Mouse (Mus musculus) right cerebral cortex, postnatal 4 days (tissue): ENCODE measurements around the gene Bod1l.
A peak's percentile ranks its signal among the peaks of the same experiment; 100 is the strongest.

Experiments used
- DNase-seq: peaks from one replicate; pipeline ENCODE4 v3.0.0-alpha.2; 2022

Bod1l gene

DNA sequence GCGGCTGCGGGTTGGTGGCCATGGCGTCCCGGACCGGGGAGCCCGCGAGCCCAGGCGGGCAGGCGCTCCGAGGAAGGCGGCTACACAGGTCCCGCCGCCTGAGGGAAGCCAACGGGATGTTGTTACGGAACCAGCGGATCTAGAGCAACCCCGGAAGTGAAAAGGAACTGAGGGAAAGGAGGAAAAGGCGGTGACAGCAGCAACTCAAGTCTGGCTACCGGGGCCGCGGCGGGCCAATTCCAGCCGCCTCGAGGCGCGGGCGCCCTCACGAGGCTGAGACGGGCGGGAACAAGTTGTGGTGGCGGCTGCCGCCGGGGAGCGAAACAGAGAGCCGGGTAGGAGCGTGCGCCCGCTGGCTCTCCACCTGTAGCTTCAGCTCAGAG is at the start of gene Bod1l:
Gene Bod1l, minus strand, starts transcription at position 169 of the 383 bp plus-strand sequence.
- DNase-seq: peak; percentile 95

DNA sequence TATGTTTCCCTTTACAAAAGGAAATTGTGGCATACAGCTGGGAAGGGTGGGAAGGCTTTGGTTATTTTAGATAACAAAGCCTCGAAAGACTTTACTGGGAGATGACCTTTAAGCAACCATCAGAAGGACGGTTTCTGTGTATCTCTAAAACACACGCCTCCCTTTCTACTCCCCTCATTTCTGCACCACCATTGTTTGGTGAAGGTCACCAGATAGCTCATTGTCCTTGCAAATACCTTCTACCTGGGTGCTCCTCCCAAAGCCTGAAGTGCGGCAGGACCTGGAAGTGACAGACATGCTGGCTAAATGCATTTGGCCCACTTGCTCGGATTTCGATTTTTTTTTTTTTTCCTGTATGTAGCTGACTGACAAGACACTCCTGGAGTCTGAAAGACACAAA is 49.2 kb upstream of the Bod1l start:
- no peak for DNase-seq

DNA sequence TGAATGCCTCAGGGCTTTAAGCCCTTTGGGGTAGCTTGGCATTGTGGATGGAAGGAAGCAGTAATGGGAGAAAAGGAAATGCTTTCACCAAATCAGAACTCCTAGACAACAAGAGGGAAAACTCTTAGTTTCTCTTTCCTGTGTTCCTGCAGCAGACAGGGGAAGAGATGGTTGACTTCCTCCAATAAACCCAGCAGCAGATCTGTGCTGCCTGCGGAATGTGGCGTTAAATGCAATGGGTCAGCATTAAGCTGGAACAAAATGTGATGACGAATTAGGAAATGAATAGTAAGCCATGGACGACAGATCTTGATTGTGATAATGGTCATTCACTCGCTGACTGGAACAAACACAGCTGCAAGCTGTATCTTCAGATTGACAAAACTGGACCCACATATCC is 46.8 kb upstream of the Bod1l start:
- no peak for DNase-seq

DNA sequence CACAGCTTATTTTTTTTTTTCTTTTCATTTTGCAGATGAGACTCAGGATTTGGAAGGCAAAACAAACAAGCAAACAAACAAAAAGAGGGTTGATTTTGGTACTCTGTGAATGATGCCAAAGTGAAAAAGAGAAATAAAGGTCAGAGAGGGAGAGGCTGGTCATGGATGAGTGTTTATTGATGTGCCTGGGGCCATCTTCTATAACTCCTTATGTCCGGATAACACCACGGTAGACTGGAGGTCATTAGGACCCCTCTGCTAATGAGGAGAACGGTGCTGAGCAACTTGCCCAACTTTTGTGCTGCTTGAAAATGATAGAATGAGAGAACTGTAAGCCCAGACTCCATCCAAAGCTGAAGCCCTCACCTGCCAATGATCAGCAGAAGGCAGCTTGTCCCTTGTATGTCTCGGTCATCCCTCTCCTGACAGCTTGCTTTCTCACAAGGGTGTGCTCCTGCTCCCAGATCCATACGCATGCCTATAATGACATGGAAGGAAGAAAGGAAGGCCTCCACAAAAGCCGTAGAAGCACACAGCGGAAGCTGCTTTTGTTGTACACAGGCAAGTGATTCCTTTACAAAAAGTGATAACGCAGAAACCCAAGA is 45.2 kb upstream of the Bod1l start:
- DNase-seq: no peak

DNA sequence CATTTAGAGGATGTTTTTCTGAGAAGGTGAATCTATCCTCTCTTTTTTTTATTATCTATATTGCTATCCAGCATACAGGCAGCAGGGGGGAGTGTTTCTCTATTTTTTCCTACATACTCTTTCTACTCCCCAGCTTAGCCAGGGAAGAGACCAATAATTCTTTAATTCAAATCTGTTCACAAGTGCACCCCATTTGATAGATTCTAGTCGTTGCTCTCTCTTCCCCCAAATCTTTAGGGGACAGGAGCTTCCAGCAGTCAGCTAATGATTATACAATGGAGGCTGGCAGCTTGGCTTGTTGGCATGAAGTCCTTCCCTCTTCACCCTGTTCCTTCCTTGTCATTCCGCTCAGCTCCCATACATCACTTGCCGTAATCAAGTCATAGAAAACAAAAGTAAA is 44.7 kb upstream of the Bod1l start:
- DNase-seq: peak; percentile 15

DNA sequence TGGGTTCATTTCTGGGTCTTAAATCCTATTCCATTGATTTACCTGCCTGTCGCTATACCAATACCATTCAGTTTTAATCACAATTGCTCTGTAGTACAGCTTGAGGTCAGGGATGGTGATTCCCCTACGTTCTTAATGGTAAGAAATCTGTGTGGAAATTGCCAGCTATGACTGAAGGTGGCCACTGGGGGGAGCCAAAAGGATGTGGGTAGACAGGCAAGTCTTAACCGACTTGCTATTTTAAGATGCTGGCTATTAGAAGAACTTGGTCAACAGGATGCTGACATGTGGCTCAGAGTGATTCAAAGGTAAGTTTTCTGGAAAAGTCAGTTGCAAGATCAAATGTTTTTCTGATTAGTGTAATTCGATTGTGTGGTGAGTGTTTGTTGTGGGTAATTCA is 43.6 kb upstream of the Bod1l start:
- DNase-seq: peak; percentile 82

DNA sequence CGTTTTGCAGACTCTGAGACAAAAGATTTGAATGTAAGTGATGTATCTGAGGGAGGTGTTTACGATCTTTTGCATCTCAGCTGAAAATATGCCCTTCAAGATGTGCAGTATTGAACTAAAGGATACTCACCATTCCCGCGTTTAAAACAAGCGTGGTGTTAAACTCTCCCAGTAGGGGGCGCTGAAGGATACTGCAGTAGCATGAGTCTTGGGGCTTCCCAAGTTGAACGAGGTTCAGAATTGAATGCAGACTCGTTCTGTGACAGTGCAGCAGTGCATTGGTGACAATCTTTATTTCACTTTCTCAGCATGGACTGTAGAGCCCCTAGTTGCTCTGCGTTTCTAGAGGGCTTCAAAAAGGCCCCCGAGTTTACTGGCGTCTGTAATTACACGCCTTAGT is 40.4 kb upstream of the Bod1l start:
- DNase-seq: peak; percentile 71

DNA sequence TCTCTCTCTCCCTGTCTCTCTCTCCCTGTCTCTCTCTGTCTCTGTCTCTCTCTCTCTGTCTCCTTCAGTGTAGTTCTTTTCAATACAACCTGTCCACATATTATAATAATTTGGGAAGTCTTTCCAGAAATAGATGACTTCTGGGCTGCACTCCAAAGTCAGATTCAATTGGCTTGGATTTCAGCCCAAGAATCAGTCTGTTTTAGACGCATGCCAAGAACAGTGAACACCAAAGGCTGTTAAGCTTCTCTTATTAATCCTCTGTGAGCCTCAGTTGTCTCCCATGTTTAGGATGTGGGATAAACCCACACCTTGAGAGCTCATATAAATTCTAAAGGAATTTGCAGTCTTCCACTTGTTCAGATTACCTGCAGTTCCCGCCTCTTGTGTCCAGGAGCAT is 27.0 kb upstream of the Bod1l start:
- no peak for DNase-seq

DNA sequence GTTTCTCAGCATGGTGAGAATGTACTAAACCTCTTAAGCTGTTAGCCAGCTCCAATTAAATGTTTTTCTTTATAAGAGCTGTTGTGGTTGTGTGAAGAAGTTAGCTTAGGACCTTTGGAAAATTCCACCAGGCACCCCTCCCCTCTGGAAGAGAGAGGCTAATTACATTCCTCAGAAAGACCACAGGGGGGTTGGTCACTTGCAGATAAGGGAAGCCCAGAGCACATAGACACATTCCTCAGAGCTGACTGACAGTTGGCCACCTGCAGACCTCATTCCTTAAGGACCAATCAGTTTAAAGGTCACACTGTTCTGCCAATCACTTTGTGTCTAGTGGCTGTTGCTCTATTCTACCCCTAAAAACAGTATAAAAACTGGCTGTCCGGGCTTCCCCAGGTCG is 11.7 kb upstream of the Bod1l start:
- no peak for DNase-seq

DNA sequence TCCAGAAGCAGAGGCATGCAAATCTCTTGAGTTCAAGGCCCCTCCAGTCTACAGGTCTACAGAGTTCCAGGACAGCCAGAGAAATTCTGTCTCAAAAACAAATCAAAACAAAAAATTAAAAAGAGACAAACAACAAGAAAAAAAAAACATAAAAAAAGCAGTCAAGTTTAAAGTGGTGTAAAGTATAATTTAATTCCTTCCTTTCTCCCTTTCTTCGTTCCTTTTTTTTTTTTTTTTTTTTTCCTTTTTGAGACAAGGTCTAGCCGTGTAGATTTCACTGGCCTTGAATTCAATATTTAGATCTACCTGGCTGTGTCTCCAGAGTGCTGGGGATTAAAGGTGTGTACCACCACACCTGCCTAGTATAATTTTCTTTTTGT is 1.4 kb upstream of the Bod1l start:
- DNase-seq: no peak

DNA sequence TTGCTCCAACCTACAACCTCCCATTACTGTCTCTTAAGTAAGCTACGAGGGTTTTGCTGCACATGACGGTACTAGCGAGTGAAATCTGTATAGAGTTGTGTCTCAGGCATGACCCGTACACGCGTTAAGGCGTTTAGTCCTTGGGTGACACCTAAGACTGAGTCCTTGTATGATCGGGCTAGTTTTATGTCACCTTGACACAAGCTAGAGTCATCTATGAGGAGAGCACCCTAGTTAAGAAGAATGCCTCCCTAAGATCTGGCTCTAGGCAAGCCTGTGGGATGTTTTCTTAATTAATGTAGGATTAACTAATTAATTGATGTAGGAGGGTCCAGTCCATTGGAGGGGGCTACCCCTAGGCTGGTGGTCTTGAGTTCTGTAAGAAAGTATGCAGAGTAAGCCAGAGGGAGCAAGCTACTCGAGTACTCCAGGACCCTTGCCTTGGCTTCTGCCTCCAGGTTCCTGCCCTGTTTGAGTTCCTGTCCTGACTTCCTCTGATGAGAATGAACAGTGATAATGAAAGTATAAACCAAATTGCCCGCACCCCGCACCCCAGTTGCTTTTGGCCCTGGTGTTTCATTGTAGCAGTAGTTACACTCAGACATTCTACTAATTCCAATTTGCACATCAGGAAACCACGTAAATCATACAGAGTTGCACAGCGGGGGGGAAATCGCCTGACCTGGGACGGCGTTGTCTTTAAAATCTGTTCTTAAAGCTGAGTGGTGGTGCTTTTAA is 874 bp upstream of the Bod1l start:
- no peak for DNase-seq

DNA sequence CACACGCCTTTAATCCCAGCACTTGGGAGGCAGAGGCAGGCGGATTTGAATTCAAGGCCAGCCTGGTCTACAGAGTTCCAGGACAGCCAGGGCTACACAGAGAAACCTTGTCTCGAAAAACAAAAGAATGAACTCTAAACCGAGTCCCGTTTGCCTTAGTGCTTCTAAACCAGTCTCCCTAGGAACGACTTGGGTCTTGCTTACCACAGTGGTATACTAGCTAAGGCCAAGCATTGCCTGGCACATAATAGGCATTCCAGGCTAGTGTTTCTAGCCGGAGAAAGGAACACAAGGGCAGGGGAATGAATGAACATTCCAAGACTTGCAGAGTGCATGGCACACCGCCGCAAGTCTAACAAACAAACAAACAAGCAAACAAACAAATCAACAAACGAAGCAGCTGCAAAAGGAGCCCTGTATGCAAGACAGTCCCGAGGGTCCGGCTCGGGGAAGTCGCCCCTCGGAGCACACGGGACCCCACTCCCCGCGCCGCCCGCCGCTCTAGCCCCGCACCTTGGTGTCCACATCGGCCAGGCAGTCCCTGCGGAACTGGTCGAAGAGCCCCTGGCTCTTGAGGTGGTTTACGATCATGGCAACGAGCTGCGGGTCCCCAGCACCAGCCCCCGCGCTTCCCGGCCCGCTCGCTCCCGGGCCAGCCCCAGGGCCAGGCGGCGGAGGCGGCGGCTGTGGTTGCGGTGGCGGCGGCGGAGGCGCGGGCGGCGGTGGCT is 532 bp downstream of the Bod1l start:
- DNase-seq: no peak

DNA sequence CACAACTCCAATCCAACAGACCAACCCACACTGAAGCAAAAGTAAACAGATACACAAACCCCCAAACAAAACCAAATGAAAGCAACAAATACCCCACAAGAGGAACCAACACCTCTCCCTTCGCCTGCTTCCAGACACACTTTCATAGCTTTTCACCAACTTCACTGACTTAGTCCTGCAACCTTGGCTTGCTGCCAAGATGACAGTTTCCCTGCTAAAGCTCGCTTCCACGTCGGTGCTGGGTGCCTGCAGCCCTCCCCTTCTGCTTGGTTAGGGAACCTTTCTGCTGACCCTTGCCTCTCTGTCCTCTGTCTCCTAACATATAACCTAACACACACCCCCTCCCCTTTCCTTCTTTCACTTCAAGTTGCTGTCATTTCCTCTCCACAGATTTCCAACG is 1.4 kb downstream of the Bod1l start:
- no peak for DNase-seq

DNA sequence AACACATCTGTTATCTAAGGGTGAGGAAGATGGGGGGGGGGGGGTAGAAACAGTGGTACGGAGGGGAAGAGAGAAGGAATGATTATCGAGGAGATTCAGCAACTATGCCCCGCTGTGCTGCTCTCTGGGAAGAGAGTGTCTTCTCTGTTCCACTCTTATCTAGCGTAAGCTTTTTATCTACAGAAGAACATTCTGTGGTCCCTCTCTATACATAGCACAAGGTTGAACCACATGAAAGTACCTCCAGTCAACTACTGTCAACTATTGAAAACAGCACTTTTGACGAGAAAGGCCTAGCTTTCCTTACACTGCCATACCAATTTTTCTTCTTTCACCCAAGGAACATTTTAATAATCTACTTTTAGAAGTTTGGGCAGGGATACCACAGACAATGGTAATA is 2.4 kb downstream of the Bod1l start:
- no peak for DNase-seq

DNA sequence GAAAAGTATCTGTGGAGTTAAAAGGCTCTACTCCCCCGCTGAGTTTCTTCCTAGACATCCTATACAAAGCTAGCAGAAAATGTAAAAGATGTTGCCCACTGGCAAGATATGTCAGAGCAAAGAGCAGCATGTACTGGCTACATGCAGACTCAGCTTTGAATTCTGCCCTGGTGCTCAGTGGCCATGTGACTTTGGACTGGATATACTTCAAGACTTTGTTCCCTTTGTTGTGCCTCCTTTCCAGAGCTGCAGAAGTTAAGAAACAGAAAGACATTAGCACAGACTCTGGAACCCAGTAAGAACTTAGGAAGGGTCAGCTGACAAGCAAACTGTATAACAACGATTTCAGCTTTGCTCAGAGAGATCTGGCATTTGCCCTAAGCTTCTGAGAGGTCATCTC is 14.0 kb downstream of the Bod1l start:
- no peak for DNase-seq

DNA sequence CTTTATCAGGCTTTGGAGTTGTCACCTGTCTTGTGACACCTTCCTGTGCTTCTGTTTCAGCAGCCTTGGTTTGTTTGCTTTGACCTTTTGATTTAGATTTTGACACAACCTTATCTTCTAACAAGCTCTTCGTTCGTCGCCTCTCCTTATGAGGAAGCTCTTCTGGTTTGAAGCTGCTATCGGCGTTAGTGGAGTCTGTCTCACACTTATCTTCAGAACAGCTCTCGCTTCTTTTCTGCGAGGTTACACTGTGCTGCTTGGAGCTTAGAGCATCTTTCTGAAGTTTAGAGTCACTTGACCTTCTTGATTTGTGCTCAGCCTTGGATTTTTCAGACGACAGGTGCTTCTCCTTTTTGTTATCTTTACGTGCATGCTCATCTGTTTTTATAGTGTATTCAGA is 23.0 kb downstream of the Bod1l start:
- no peak for DNase-seq

DNA sequence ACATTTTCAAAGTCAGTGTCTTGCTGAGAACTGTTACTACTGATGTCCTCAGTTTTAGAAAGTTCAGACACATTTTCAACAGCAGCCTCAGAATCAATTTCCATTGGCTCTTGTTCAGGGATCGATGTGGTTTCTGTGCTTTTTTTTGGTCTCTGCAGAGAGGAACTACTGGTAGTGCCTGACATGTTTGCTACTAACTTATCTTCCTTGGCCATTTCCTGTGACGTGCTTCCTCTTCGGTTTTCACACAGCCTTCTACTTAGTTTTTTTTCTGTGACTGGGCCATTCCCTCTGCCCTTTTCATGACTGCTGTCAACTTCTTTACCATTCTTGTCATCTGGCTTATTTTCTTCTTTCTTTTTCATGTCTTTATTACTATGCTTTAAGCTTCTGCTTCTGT is 23.6 kb downstream of the Bod1l start:
- no peak for DNase-seq

DNA sequence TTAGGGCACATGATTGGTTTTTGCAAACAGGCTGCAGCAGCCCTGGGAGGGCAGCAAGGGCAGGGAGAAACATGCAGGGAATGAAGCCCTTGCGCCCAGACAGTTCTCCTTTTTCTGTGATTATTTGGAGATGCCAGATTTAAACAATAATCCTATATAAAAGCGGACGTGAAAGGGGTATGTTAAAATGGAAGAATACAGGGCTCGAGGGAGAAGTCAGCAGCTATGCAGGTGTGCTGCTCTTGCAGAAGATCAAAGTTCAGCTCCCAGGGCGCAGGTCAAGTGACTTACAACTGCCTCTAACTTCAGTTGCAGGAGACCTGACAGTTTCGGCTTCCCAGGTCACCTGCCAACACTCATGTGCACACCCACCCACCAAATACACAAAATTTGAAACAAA is 31.6 kb downstream of the Bod1l start:
- no peak for DNase-seq

DNA sequence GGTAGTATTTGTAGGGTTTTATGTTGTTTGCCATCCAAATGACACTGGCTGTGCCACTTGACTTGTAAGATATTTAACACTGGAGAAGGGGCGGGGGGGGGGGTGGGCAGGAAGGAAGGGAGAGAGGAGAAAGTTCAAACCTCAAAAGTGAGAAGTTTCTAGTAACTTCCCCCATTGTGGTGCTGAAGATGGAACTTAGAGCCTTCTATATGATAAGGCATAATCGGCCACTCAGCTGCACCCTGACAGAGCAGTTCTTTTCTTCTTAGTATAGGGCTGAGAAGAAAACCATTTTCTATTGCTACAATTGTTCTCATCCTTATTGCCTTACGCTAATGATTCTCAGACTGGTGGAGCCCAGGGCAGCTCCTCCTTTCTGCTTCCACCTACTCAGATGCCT is 32.8 kb downstream of the Bod1l start:
- no peak for DNase-seq

DNA sequence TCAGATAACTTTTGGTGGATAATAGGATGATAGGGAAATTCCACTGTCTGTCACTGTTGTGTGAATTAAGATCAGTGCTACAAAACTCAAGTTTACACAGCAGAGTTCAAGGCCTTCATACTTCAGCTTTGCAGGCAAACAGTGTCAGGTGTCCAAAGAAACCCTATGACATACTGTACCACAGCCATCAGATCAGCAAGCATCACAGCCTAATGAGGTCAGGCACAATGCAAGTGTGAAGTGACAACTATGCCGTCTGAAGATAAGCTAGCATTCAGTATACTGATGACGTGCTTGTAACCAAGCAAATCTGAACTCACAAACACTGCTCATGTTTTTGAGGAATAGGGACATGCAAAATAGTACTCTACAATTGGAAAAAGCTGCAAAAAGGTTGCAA is 36.7 kb downstream of the Bod1l start:
- DNase-seq: no peak

DNA sequence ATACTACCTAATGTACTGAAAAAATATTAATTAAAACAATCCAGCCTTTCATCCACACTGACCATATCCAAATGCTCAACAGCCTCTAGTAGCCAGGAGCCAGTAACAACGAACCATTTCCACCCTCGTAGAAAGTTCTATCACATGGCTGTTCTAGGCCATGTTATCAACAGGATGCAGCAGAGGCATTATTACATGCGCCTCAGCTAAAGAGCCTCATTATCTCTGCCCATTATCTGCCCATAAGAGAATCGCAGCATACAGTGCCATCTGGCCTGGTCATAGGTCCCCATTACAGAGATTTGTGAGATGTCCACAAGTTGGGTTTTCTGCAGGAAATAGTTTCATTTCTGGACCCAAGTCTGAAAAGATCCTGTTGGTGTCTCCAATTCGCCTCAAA is 37.9 kb downstream of the Bod1l start:
- no peak for DNase-seq

DNA sequence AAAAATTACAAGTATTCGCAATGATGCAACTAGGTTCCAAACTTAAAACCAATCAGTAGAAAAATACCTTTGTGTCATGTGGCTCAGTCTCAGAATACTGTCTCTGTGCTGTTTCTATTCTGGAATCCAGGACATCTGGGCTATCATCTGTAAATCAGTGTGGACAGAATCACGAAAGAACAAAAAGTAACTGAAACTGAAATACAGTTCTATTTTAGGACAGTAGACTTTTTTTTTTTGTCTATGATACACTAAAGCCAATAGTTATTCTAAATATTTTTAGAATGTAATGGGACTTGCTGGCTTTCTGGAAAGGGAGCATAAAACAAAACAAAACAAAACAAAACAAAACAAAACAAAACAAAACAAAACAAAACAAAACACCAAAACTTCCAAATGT is 39.0 kb downstream of the Bod1l start:
- DNase-seq: no peak

DNA sequence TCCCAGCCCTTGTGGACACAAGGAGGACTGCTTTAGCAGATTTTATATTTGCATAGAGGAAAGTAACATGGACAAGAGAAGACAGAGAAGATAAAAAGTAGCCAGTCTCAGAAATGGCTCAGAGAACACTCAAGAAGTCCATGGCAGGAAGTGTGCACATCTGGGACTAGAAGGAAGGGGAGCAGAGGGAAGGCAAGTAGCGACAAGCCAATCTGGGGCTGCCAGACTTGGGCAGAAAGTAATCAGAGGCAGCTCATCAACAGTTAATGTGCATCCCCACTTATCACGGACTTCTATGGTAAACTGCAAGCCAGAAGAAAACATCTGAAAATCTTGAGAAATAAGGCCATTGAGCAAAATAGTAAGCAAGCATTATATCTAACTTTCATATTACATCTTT is 39.5 kb downstream of the Bod1l start:
- DNase-seq: no peak

DNA sequence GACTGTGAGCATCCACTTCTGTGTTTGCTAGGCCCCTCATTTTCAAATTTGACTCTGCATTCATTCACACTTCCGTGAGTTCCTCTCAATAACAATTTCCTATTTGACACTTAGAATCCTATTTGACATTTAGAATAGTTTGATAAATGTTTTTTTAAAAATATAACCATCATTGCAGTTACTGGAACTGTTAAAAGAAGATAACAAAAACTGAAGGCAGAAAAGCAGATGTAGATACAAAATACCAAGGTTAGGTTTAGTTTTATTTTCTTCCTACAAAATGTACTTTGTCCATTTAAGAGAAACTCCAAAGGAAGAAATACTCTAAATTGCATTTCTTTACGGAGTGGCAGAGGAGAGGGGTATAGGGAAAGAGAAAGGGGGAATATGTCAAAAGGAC is 42.5 kb downstream of the Bod1l start:
- no peak for DNase-seq

DNA sequence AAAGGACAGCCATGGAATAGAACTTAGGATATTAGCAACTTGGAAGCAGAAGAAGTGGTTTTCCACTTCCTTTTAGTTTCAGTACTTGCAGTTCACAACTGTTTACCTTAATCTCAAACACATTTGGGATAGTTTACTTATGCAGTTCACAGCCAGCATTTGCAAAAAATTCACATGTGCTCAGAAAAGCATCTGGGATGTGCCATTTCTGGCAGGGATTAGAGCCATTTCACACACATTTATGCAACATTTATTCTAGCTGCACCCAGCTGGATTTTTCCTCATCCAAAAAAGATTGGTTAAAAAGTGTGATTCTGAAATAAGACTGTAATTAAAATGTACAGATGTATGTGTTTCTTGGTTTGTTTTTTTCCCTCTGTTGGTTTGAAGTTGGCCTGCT is 49.7 kb downstream of the Bod1l start:
- no peak for DNase-seq
